Mouse (Mus musculus) MEL (cell line): ENCODE measurements around the gene Cdk14. TPM values are rescaled to one million over a fixed set of nuclear protein-coding genes. Genes with fewer than 3 reads are reported as not detected.

Source experiments
- DNase-seq: peaks from one replicate; pipeline ENCODE4 v3.0.0; 2011; ENCODE audit warnings: low read depth, low spot score
- H3K27ac ChIP-seq: 2 replicates; pipeline ENCODE4 v1.5.1; 2012; ENCODE audit warnings: low read depth, mild to moderate bottlenecking, control low read depth, low read length, moderate library complexity; ENCODE audit not compliant: control insufficient read depth
- H3K27me3 ChIP-seq, 2 experiments: fragments of 150-350 bp in 1 of 2; sonication (generic) in 1 of 2; 2 replicates each; pipeline ENCODE4 v1.6.1; 2012; ENCODE audit warnings: low read length in 2 of 2, mild to moderate bottlenecking in 2 of 2, improper control_type of control experiment in 1 of 2, moderate library complexity in 1 of 2; ENCODE audit not compliant: insufficient read depth in 2 of 2, control insufficient read depth in 1 of 2
- H3K36me3 ChIP-seq, 2 experiments: 2 replicates each; pipeline ENCODE4 v1.6.1; 2012 to 2014; ENCODE audit warnings: low read length in 2 of 2, improper control_type of control experiment in 1 of 2, inconsistent platforms in 1 of 2, mild to moderate bottlenecking in 1 of 2; ENCODE audit not compliant: insufficient read depth in 2 of 2, control insufficient read depth in 1 of 2
- H3K4me1 ChIP-seq, 2 experiments: fragments of 150-350 bp in 1 of 2; sonication (generic) in 1 of 2; 2 replicates each; pipeline ENCODE4 v1.6.1; 2012; ENCODE audit warnings: low read length in 2 of 2, improper control_type of control experiment in 1 of 2, mild to moderate bottlenecking in 1 of 2; ENCODE audit not compliant: insufficient read depth in 2 of 2, control insufficient read depth in 1 of 2
- H3K4me3 ChIP-seq, 2 experiments: fragments of 150-350 bp in 1 of 2; sonication (generic) in 1 of 2; 2 replicates each; pipeline ENCODE4 v1.5.1; 2012; ENCODE audit warnings: low read depth in 2 of 2, low read length in 2 of 2, mild to moderate bottlenecking in 2 of 2, moderate library complexity in 2 of 2, control low read depth in 1 of 2, improper control_type of control experiment in 1 of 2; ENCODE audit not compliant: control insufficient read depth in 1 of 2, insufficient read depth in 1 of 2
- H3K79me2 ChIP-seq: 2 replicates; pipeline ENCODE4 v1.6.1; 2012; ENCODE audit warnings: mild to moderate bottlenecking, low read length, moderate library complexity; ENCODE audit not compliant: control insufficient read depth, poor library complexity, insufficient read depth
- H3K9ac ChIP-seq: 2 replicates; pipeline ENCODE4 v1.6.1; 2012; ENCODE audit warnings: low read depth, mild to moderate bottlenecking, control low read depth, low read length, moderate library complexity; ENCODE audit not compliant: control insufficient read depth, poor library complexity, severe bottlenecking
- H3K9me3 ChIP-seq: fragments of 150-350 bp; sonication (generic); replicated peaks from 2 replicates; pipeline ENCODE4 v1.6.1; 2012; ENCODE audit warnings: mild to moderate bottlenecking, low read length, improper control_type of control experiment, moderate library complexity; ENCODE audit not compliant: insufficient read depth
- CHD2 ChIP-seq: IDR thresholded peaks from 2 replicates; pipeline ENCODE4 v1.6.1; 2011; ENCODE audit warnings: low read length, improper control_type of control experiment
- E2F4 ChIP-seq: IDR thresholded peaks from 2 replicates; pipeline ENCODE4 v1.6.1; 2011; ENCODE audit warnings: low read depth, low read length, improper control_type of control experiment, borderline replicate concordance
- ELF1 ChIP-seq: IDR thresholded peaks from 2 replicates; pipeline ENCODE4 v1.6.1; 2014; ENCODE audit warnings: low read depth, mild to moderate bottlenecking, inconsistent platforms, low read length, improper control_type of control experiment, moderate library complexity
- ETS1 ChIP-seq: IDR thresholded peaks from 2 replicates; pipeline ENCODE4 v1.6.1; 2012; ENCODE audit warnings: low read depth, mild to moderate bottlenecking, inconsistent platforms, low read length, improper control_type of control experiment, moderate library complexity
- GATA1 ChIP-seq: IDR thresholded peaks from 2 replicates; pipeline ENCODE4 v1.6.1; 2011; ENCODE audit warnings: low read depth, low read length, improper control_type of control experiment
- HCFC1 ChIP-seq: IDR thresholded peaks from 2 replicates; pipeline ENCODE4 v1.6.1; 2012; ENCODE audit warnings: low read depth, mild to moderate bottlenecking, inconsistent platforms, low read length, improper control_type of control experiment, moderate library complexity
- KAT2A ChIP-seq: conservative IDR thresholded peaks from 2 replicates; pipeline ENCODE4 v1.6.1; 2012; ENCODE audit warnings: low read depth, low read length, improper control_type of control experiment, inconsistent platforms
- MAFK ChIP-seq: IDR thresholded peaks from 2 replicates; pipeline ENCODE4 v1.6.1; 2011; ENCODE audit warnings: low read depth, mild to moderate bottlenecking, low read length, improper control_type of control experiment, borderline replicate concordance
- MAX ChIP-seq: IDR thresholded peaks from 2 replicates; pipeline ENCODE4 v1.6.1; 2011; ENCODE audit warnings: low read length, improper control_type of control experiment
- MXI1 ChIP-seq: IDR thresholded peaks from 2 replicates; pipeline ENCODE4 v1.6.1; 2011; ENCODE audit warnings: mild to moderate bottlenecking, low read depth, low read length, improper control_type of control experiment
- NELFE ChIP-seq: IDR thresholded peaks from 2 replicates; pipeline ENCODE4 v1.6.1; 2011; ENCODE audit warnings: low read depth, low read length, improper control_type of control experiment
- POLR2AphosphoS2 ChIP-seq: IDR thresholded peaks from 2 replicates; pipeline ENCODE4 v1.6.1; 2011; ENCODE audit warnings: low read length, improper control_type of control experiment
- RAD21 ChIP-seq: IDR thresholded peaks from 2 replicates; pipeline ENCODE4 v1.6.1; 2011; ENCODE audit warnings: mild to moderate bottlenecking, low read depth, low read length, improper control_type of control experiment
- SMC3 ChIP-seq: IDR thresholded peaks from 2 replicates; pipeline ENCODE4 v1.6.1; 2011; ENCODE audit warnings: low read depth, low read length, improper control_type of control experiment
- UBTF ChIP-seq: IDR thresholded peaks from 2 replicates; pipeline ENCODE4 v1.6.1; 2012; ENCODE audit warnings: low read depth, mild to moderate bottlenecking, inconsistent platforms, low read length, improper control_type of control experiment, moderate library complexity, borderline replicate concordance; ENCODE audit not compliant: insufficient read depth
- USF1 ChIP-seq: IDR thresholded peaks from 2 replicates; pipeline ENCODE4 v1.6.1; 2014; ENCODE audit warnings: low read depth, mild to moderate bottlenecking, inconsistent platforms, low read length, improper control_type of control experiment, moderate library complexity
- ZC3H11A ChIP-seq: IDR thresholded peaks from 2 replicates; pipeline ENCODE4 v1.6.1; 2012; ENCODE audit warnings: low read depth, mild to moderate bottlenecking, inconsistent platforms, low read length, improper control_type of control experiment
- ZKSCAN1 ChIP-seq: IDR thresholded peaks from 2 replicates; pipeline ENCODE4 v1.6.1; 2012; ENCODE audit warnings: low read depth, mild to moderate bottlenecking, inconsistent platforms, low read length, improper control_type of control experiment, moderate library complexity
- ZMIZ1 ChIP-seq: IDR thresholded peaks from 2 replicates; pipeline ENCODE4 v1.6.1; 2012; ENCODE audit warnings: low read depth, mild to moderate bottlenecking, inconsistent platforms, low read length, improper control_type of control experiment, moderate library complexity
- polyA plus RNA-seq, 2 experiments: library from polyadenylated mRNA; stranded (reverse) in 1 of 2; unstranded in 1 of 2; fragments of >175 nt in 1 of 2; fragments of >200 nt in 1 of 2; gene quantifications; 2 replicates each; pipeline versions ENCODE4 v1.2.1 to v1.2.4; 2012; ENCODE audit warnings: low replicate concordance in 2 of 2, low read depth in 1 of 2; ENCODE audit not compliant: insufficient read length in 2 of 2, insufficient read depth in 1 of 2, missing spikeins in 1 of 2
- total RNA-seq: library from RNA; depleted of rRNA; stranded (reverse); fragments of 300-350 nt; gene quantifications from 2 replicates; pipeline ENCODE4 v1.2.3, GENCODE M21; 2012

Cdk14 gene
- total and polyA plus RNA-seq, 3 experiments: not detected

- Histone ChIP-seq H3K79me2 (no peaks in the 10 kb centered on the region), H3K9ac (no peak overlapping the region)
Observed at GRCm38 (mm10) chr5:5423723-5424171, 3.6 kb upstream of the Cdk14 start.

GRCm38 (mm10) chr5:5423081-5423480 is 3.0 kb upstream of the Cdk14 start:
- Histone ChIP-seq H3K27ac (no peak overlapping the region), H3K4me1 (no peaks in the 10 kb centered on the region), H3K4me3 (no peak overlapping the region), H3K36me3 (no peaks in the 10 kb centered on the region), H3K9me3 (no peaks in the 10 kb centered on the region), H3K9ac (no peak overlapping the region), H3K27me3 (no peaks in the 10 kb centered on the region), H3K79me2 (no peaks in the 10 kb centered on the region)
- no peak for DNase-seq
- no peak for TF ChIP-seq ETS1
- TF ChIP-seq ZC3H11A: no peak
- no peak for TF ChIP-seq MAX
- TF ChIP-seq NELFE: no peak
- no peak for TF ChIP-seq KAT2A
- no peak for TF ChIP-seq SMC3
- TF ChIP-seq HCFC1: no peak
- no peak for TF ChIP-seq MAFK
- no peak for TF ChIP-seq ZMIZ1
- TF ChIP-seq E2F4: no peak
- no peak for TF ChIP-seq ELF1
- no peak for TF ChIP-seq GATA1
- no peak for TF ChIP-seq RAD21
- no peak for TF ChIP-seq ZKSCAN1
- no peak for TF ChIP-seq MXI1
- no peak for TF ChIP-seq UBTF
- no peak for TF ChIP-seq POLR2AphosphoS2

More at GRCm38 (mm10) chr5:5423723-5424171, 3.6 kb upstream of the Cdk14 start:
- no peaks in the 10 kb centered on the region for H3K4me1 ChIP-seq
- H3K4me3 ChIP-seq: no peak overlapping the region
- H3K27me3 ChIP-seq: no peaks in the 10 kb centered on the region; a peak in 1 of 4 replicates
- H3K9me3 ChIP-seq: no peaks in the 10 kb centered on the region
- no peaks in the 10 kb centered on the region for H3K36me3 ChIP-seq
- no peak for DNase-seq
- no peak for TF ChIP-seq USF1
- no peak for TF ChIP-seq ZKSCAN1
- TF ChIP-seq HCFC1: no peak
- no peak for TF ChIP-seq CHD2
- TF ChIP-seq ZMIZ1: no peak
- H3K27ac ChIP-seq: no peak overlapping the region
